ENCODE assay signal across 8 mouse cellular contexts in genomic region chr13:73603522-73604155, GRCm38 (mm10). TPM values are rescaled to one million over a fixed set of nuclear protein-coding genes. Genes with fewer than 3 reads are reported as not detected.
DNase-seq lines count a peak whose midpoint lies in the region; ATAC-seq lines count a peak whose summit lies in the region.

Clptm1l (plus strand) TSS chr13:73604006.

- H3K9ac ChIP-seq in hindbrain, embryonic 14.5 days, result peak within 1 kb of the TSS; percentile 88

- peaks cover 28% of the 10 kb centered on the region for H3K36me3 ChIP-seq in hindbrain, embryonic 14.5 days (replicated peaks; ENCODE audit: control insufficient read depth, insufficient read depth)

- H3K4me2 ChIP-seq in hindbrain, embryonic 14.5 days (replicated peaks), result peak within 1 kb of the TSS; percentile 95

- WGBS in hindbrain, embryonic 14.5 days, result under 1% methylated on average over 53 of the region's 53 CpGs

- peaks cover 4% of the 10 kb centered on the region; the same call in 1 of the 2 replicates for H3K27me3 ChIP-seq in hindbrain, embryonic 14.5 days (ENCODE audit: control insufficient read depth, insufficient read depth, low read length)

- ATAC-seq in hindbrain, embryonic 14.5 days (ENCODE audit: low FRiP score), result peak; percentile 98

- H3K4me1 ChIP-seq in hindbrain, embryonic 14.5 days (replicated peaks; ENCODE audit: control insufficient read depth, insufficient read depth, low read length), result peaks cover 17% of the 10 kb centered on the region

- H3K9me3 ChIP-seq in hindbrain, embryonic 14.5 days (ENCODE audit: control insufficient read depth, low read length), result no peaks in the 10 kb centered on the region

- peak within 1 kb of the TSS; percentile 94 for H3K4me3 ChIP-seq in hindbrain, embryonic 14.5 days (replicated peaks; ENCODE audit: low read length)

- peak; percentile 91 for DNase-seq in R1 (ENCODE audit: low read depth, low spot score)
- peak; percentile 100 for DNase-seq in cerebellum, postnatal 25 days
- peak; percentile 98 to 99 for DNase-seq in frontal cortex, postnatal 25 days (ENCODE audit: low spot score in 2 of 2)
- DNase-seq in hindbrain, embryonic 14.5 days (ENCODE audit: low spot score), result peak; percentile 99
- DNase-seq in layer of hippocampus, postnatal 36 days, result peak; percentile 98 to 99
- peak; percentile 97 for DNase-seq in lung, postnatal 36 days
- peak; percentile 96 for DNase-seq in retina, postnatal 1 day
- peak; percentile 91 to 95 for DNase-seq in urinary bladder, adult 18-20 months (ENCODE audit: low spot score in 2 of 2)

- peak within 1 kb of the TSS; percentile 74 for H3K27ac ChIP-seq in hindbrain, embryonic 14.5 days

RNA-seq across cellular contexts. Expression of gene Clptm1l, which starts in this region (rescaled TPM):
- polyA plus RNA-seq in hindbrain, embryonic 14.5 days (2014; fragmentation: Nextera tagmentation; extraction: Ambion mirVana), result 147 and 157 TPM in 2 replicates
- 100 to 1,000 TPM; 124 to 131 TPM for total RNA-seq in layer of hippocampus, postnatal 36 days (2021)

Comparison
In these comparisons a context has a peak if more than half of its experiments do, and no peak if none do; other contexts are left out.
1. Peak in every context shown above with its lines: DNase-seq, ATAC-seq, H3K4me3 ChIP-seq and H3K27ac ChIP-seq.